Mouse (Mus musculus) frontal cortex, adult (tissue): ENCODE data around the gene Lca5.

ENCODE experiments used
- ATAC-seq: cut with Nextera tagmentation; 2 replicates; pipeline ENCODE4 v1.9.2; 2017; ENCODE audit warnings: mild to moderate bottlenecking, moderate library complexity, mixed read lengths; ENCODE audit not compliant: low TSS enrichment

Gene Lca5

DNA sequence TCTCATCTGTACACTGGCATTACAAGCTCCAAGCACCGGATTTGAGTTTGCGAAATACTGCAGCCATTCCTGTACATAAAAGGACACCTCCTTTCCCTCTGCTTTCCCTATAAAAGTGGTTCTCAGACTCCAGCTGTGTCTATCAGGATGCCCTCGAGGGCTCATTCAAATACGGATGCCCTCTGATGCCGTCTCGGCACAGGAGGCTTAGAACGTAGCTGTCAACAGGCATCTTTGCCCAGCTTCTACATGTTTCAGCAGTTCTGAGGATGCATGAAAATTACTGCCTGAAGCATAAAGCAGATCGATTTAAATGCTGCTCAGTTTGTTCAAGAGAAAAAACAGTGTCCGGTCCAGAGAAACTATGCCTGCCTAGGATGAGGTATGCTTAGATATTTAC, 51.4 kb downstream of the Lca5 start:
- no peak for ATAC-seq

DNA sequence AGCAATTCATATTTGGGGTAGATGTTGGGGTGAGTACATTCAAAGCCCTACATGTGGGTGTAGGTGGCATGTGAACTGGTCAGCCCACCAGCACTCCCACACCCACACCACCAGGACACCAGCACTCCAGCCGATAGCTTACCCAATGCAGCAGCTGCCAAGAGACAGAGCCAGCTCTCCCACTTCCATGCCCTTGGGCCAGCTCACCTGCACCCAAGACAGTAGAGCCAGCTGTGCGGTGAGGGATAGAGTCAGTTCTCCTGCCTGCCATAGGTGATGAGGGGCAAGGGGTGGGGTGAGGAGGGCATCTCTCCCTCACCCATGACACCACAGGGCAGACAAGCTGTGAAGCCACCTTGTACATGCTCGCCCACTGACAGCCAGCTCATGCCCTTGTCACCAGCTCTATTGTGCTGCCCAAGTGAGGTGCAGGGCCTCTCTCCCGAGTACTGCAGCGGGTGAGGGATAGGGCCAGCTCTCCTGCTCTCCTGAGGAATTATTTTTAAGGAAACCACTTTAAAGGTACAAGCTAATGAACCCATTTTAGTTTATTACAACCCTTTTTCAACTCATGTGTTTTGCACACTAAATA, 54.6 kb downstream of the Lca5 start:
- no peak for ATAC-seq

- no peak for ATAC-seq
Observed at GRCm38 (mm10) chr9:83385301-83385700, 55.6 kb downstream of the Lca5 start.

DNA sequence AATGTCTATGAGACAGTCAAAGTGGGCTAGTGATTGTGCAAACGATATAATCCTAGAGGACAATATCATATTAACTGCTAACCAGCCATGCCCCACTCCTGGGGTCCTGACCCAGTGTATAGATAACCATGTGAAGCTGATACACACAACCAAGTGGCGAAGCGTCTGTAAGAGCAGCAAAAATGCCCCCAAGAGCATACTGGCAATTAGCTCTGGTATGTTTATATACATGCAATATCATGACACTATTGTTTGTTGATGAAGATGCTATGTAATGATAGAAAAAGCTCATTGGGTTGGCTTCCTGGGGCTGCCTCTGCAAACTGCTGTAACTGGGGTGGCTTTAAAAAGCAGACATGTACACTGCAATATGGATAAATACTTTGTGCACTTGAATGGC, 57.7 kb downstream of the Lca5 start:
- no peak for ATAC-seq

GRCm38 (mm10) chr9:83382775-83383174, 58.2 kb downstream of the Lca5 start:
- no peak for ATAC-seq

GRCm38 (mm10) chr9:83381317-83381716, 59.6 kb downstream of the Lca5 start:
- ATAC-seq: no peak

- no peak for ATAC-seq
Observed at GRCm38 (mm10) chr9:83379661-83380060, 61.3 kb downstream of the Lca5 start.

DNA sequence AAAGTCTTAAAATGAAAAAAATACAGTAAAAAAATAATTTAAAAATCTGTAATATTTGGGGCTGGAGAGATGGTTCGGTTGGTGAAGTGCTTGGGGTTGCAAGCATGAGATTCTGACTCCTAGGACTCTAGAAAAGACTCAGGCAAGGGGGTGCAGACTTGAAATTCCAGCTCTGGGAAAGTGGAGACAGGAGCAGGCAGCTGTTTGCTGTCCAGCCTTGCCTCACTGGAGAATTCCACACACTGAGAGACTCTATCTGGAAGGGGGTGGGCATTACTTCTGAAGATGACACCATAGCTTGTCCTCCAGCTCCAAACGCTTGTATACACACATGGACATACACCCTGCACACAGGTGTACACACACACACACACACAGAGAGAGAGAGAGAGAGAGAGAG, 63.8 kb downstream of the Lca5 start:
- ATAC-seq: no peak

- no peak for ATAC-seq
Observed at GRCm38 (mm10) chr9:83375522-83376176, 65.3 kb downstream of the Lca5 start.

DNA sequence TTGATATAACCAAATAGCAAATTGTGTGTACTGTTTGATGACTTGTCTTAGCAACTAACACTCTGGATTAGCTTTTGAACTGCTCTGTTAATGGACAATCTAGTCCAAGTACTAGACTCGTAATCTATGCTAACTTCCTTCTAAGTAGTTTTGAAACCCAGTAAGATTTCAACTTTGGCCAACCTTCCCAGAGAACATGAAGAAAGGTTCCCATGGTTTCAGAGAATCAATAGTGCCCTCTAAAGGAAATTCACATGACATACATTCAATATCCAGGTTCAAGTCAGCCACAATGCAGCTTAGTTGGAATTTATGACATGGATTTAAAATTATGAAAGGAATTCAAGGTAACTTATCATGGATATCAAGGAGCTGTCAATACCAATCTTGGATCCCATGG, 70.0 kb downstream of the Lca5 start:
- peak; percentile 95 for ATAC-seq

DNA sequence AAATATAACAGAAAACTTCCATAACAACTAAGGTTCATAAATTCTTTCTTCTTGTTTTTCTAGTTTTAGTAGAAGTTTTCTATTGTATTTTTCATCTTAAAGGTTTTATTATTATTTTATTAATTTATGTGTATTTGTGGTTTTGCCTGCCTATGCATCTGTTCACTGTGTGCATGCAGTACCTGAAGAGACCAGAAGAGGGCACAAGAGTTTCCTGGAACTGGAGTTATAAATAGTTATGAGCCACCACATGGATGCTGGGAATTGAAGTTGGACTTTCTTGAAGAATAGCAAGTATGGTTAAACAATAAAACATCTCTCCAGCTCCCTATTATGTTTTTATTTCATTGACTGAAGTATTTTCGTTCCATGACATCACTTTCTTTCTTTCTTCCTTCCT, 72.7 kb downstream of the Lca5 start:
- no peak for ATAC-seq

- ATAC-seq: no peak
Observed at GRCm38 (mm10) chr9:83355802-83356201, 85.1 kb downstream of the Lca5 start.

GRCm38 (mm10) chr9:83353316-83353715, 87.6 kb downstream of the Lca5 start:
- ATAC-seq: no peak

- ATAC-seq: no peak
Observed at GRCm38 (mm10) chr9:83351171-83351570, 89.8 kb downstream of the Lca5 start.

DNA sequence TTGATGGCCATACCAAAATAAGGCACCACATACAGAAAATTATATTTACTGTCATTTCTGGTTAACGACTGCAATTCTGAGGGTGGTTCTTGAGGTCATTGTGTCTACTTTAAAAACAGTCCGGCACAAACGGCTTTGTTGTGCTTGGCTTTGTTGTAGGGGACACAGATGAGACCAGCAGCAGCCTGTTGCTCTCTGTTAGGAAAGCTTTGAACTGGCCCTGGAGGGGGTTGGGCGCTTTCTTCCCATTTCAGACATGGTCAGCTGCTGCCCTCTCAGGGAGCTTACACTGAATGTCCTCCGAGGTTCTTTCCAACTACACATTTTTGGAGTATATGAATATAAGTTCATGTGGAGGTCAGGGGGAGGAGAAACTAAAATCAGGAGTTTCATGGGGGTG, 90.3 kb downstream of the Lca5 start:
- 0 out of 2 replicates have a peak, but pooled peaks have one; percentile 2 for ATAC-seq

- peak; percentile 34; the same call in 1 of the 2 replicates for ATAC-seq
Observed at GRCm38 (mm10) chr9:83349905-83350304, 91.0 kb downstream of the Lca5 start.

DNA sequence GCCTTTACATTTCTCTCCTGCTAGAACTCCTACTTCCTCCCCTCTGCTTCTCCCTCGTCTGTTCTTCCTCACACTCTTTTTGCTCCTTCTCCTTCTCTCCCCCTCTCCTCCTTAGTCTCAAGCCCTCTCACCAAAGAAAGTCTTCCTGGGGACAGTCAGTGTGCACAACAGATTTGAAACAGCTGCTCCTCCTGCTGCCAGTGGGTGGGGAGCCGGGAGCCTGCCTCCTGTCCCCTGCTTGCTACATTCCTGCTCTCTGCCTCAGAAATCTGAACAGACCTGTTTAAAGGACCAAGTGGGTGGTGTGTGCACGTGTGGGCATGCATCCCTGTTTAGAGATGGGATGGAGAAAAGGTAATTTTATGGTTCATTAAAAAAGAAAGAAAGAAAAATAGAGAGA, 91.4 kb downstream of the Lca5 start:
- peak; percentile 96 for ATAC-seq

DNA sequence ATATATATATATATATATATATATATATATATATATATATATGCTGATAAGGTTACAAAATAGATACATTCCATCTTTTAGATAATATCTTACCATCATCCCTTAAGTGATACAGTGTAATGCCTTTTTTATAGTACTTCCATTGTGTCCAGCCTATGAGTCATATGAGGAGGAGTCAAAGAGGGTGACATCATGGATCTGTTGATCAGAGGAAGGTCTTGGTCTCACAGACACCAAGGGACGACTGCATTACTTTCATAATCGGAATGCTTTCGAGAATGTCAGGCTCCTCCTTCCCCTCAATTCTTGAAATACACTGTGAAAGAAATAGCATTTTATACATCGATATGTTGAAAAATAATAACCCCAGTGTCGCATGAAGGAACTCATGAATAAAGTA, 93.4 kb downstream of the Lca5 start:
- no peak for ATAC-seq

- no peak for ATAC-seq
Observed at GRCm38 (mm10) chr9:83342491-83343370, 98.2 kb downstream of the Lca5 start.
